Comparison of ENCODE assay signal across 28 mouse cellular contexts in the genomic region with DNA sequence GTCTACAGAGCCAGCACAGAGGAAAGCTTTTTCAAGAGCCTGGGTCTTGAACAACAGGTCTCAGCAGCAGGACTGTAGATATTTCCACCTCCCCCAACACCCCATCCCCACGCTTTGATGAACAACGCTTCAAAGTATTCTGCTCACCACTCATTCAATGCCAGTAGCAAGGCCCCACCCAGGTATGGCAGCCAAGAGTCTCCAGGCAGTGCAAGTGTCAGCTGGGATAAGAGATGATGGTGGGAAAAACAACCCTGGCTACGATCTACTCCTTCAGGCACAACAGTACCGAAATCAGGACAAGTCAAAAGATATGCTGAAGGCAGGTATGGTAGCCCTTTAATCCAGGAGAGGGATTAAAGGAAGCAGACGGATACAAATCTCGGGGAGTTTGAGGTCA. TPM values are rescaled to one million over a fixed set of nuclear protein-coding genes. Genes with fewer than 3 reads are reported as not detected.
A peak's percentile ranks its signal among the peaks of the same experiment; 100 is the strongest.
DNase-seq lines count a peak whose midpoint lies in the region; ATAC-seq lines count a peak whose summit lies in the region.
"Had no signal": no experiment of that assay in that cellular context is flagged by ENCODE, and none has a peak within 500 bp of the region (broad histone marks: within the 10 kb centered on the region; RNA-seq: fewer than 3 reads in every experiment).

No protein-coding gene starts in this region.

- no peaks in the 10 kb centered on the region for H3K36me3 ChIP-seq in heart, embryonic 10.5 days
- H3K36me3 ChIP-seq: G1E had no signal

- H3K27me3 ChIP-seq in heart, embryonic 10.5 days (ENCODE audit: insufficient read depth, poor library complexity, severe bottlenecking), result no peaks in the 10 kb centered on the region
- H3K27me3 ChIP-seq: CH12.LX had no signal

- no peak overlapping the region for H3K27ac ChIP-seq in heart, embryonic 10.5 days

- no peak overlapping the region for H3K4me3 ChIP-seq in heart, embryonic 10.5 days

- peak; percentile 47 for DNase-seq in heart, embryonic 10.5 days (ENCODE audit: low spot score)
- DNase-seq in heart, postnatal 36 days, result no peak
- DNase-seq in B cell, adult 2 months, result no peak
- no peak for DNase-seq in spleen, postnatal 10 days (ENCODE audit: low spot score in 2 of 2)
- no peak for DNase-seq in urinary bladder, adult 2 months (ENCODE audit: low spot score)
- DNase-seq: adrenal gland, adult 2 months; adrenal gland, adult 8-10 months; adrenal gland, postnatal 10 days; adrenal gland, postnatal 14 days; adrenal gland, postnatal 25 days; adrenal gland, postnatal 36 days; cerebellum, adult 11 months; cerebellum, adult 11-12 months; cerebellum, adult 18-20 months had no signal

- WGBS in heart, embryonic 10.5 days, result 81% methylated on average over 6 of the region's 6 CpGs

- ATAC-seq in erythroblast, adult 5-6 weeks (replicated peaks; ENCODE audit: low FRiP score, poor library complexity, severe bottlenecking), result peak; percentile 71
- ATAC-seq in erythroid progenitor cell, adult 5-6 weeks (replicated peaks; ENCODE audit: low FRiP score, poor library complexity, severe bottlenecking), result peak; percentile 63; the same call in 1 of the 2 replicates
- ATAC-seq in megakaryocyte-erythroid progenitor cell, adult 5-6 weeks (replicated peaks; ENCODE audit: low FRiP score, low TSS enrichment, poor library complexity, severe bottlenecking), result 0 out of 2 replicates have a peak, but pooled peaks have one; percentile 26
- ATAC-seq: activated CD4-positive, CD25-positive, alpha-beta regulatory T cell, adult 4 months; CD4-positive, CD25-positive, alpha-beta regulatory T cell, adult 4 months; Patski had no signal

- intact Hi-C loops in heart, postnatal 36 days (cut with DNase I), result no loop called here

- no peaks in the 10 kb centered on the region for H3K9me3 ChIP-seq in heart, embryonic 10.5 days
- H3K9me3 ChIP-seq: G1E had no signal

- peaks cover 17% of the 10 kb centered on the region for H3K4me1 ChIP-seq in heart, embryonic 10.5 days

RNA-seq across cellular contexts. Expression of gene Ctse, which starts 11.9 kb away (rescaled TPM):
- polyA plus RNA-seq in heart, embryonic 10.5 days (2016; fragmentation: Nextera tagmentation; extraction: Ambion mirVana), result 0.07 and 0.21 TPM in 2 replicates
- total RNA-seq in heart, postnatal 36 days (2021), result under 1 TPM; 0.62 to 0.67 TPM
- 1,800 and 1,836 TPM in 2 replicates for total RNA-seq in erythroblast, adult 5-6 weeks (2015; ENCODE audit: low replicate concordance)
- 1,272 and 1,472 TPM in 2 replicates for total RNA-seq in erythroblast, adult 5-6 weeks (2017; ENCODE audit: low replicate concordance)
- 3,936 and 3,940 TPM in 2 replicates for total RNA-seq in erythroid progenitor cell, adult 5-6 weeks (2015; ENCODE audit: low replicate concordance)
- 2,045 and 2,132 TPM in 2 replicates for total RNA-seq in erythroid progenitor cell, adult 5-6 weeks (2017; ENCODE audit: low replicate concordance)
- 337 and 406 TPM in 2 replicates for total RNA-seq in megakaryocyte-erythroid progenitor cell, adult 5-6 weeks (2014; fragmentation: Nextera tagmentation)
- total RNA-seq in megakaryocyte-erythroid progenitor cell, adult 5-6 weeks (2017), result 141 and 329 TPM in 2 replicates
- polyA plus RNA-seq in urinary bladder, adult 2 months (2012; rRNA removed), result 181 and 198 TPM in 2 replicates
- total RNA-seq: ES-E14 had no signal
- polyA plus RNA-seq: C2C12, Patski had no signal

RNA-seq across cellular contexts. Expression of gene Avpr1b, which starts 27.2 kb away (rescaled TPM):
- polyA plus RNA-seq in heart, embryonic 10.5 days (2016; fragmentation: Nextera tagmentation; extraction: Ambion mirVana), result not detected in 2 replicates
- total RNA-seq in heart, postnatal 36 days (2021), result not detected
- total RNA-seq in erythroblast, adult 5-6 weeks (2015; ENCODE audit: low replicate concordance), result not detected in 2 replicates
- total RNA-seq in erythroblast, adult 5-6 weeks (2017; ENCODE audit: low replicate concordance), result not detected in 2 replicates
- not detected in 2 replicates for total RNA-seq in erythroid progenitor cell, adult 5-6 weeks (2015; ENCODE audit: low replicate concordance)
- not detected in 2 replicates for total RNA-seq in erythroid progenitor cell, adult 5-6 weeks (2017; ENCODE audit: low replicate concordance)
- total RNA-seq in megakaryocyte-erythroid progenitor cell, adult 5-6 weeks (2014; fragmentation: Nextera tagmentation), result not detected in 2 replicates
- total RNA-seq in megakaryocyte-erythroid progenitor cell, adult 5-6 weeks (2017), result not detected in 2 replicates
- polyA plus RNA-seq in urinary bladder, adult 2 months (2012; rRNA removed), result not detected in 2 replicates
- total RNA-seq: adrenal gland, adult 18-20 months; adrenal gland, adult 2 months; adrenal gland, adult 8-10 months; adrenal gland, postnatal 25 days; adrenal gland, postnatal 36 days; adrenal gland, postnatal 4 days; ES-E14; MEL had no signal
- polyA plus RNA-seq: adrenal gland, adult 2 months; brain, embryonic 14.5 days; C2C12; CD4-positive, CD25-positive, alpha-beta regulatory T cell, adult 4 months; G1E; Patski had no signal

Comparison
In these comparisons a context has a peak if more than half of its experiments do, and no peak if none do; other contexts are left out.
1. RNA of gene Ctse, which starts 11.9 kb away (total RNA-seq): 2,045 to 3,940 TPM in erythroid progenitor cell, adult 5-6 weeks, 1,272 to 1,836 TPM in erythroblast, adult 5-6 weeks and 141 to 406 TPM in megakaryocyte-erythroid progenitor cell, adult 5-6 weeks; 0.62 to 0.67 TPM in heart, postnatal 36 days; every median in the first group is over 10 times any median in the second.
2. Peak in every context shown above with its lines, with median percentiles within 50 percentile points of each other: ATAC-seq.